Mouse (Mus musculus): ENCODE data around the gene Fgfr1op. TPM values are rescaled to one million over a fixed set of nuclear protein-coding genes. Genes with fewer than 3 reads are reported as not detected.

The Fgfr1op gene
- polyA plus RNA-seq, 1 experiment from 2014 or later = 24.4 TPM

DNA sequence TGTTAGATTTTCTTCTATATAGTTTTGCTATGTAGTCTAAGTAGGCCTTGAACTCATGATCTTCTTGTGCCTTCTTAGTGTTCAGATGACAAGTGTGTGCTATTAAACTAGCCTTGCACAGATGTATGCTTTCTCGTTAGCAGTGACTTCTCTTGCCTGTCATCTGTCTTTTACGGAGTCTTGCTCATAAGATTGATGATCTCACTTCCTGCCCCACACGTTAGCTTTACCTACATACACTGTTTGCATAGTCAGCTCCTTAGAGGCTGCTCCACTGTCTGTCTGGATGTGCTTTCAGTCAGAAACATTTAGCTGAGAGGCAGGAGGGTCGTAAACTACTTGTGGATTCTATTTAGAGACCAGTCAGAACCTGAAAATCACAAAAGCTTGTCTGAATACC is 5.8 kb downstream of the Fgfr1op start:
- 66% methylated on average over 4 of the region's 4 CpGs for WGBS
- no peak for ATAC-seq (ENCODE audit: insufficient number of reproducible peaks, insufficient read depth, low FRiP score, low read depth)

DNA sequence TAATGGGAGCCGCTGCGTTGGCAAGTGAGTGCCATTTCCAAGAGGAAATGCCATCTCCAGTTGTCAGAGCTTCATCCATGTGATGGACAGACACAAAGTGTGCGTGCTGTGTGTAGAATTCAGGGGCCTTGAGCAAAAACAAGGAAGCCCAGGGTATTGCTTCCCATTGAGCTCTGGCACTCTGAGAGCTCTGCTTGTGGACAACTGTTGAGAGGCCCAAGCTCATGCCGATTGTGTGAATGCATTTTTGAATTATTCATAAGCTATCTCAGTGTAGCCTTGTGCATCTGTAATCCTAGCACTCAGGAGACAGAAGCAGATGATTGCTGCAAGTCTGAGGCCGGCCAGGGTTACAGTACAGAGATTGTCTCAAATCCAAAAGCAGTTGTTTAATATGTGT is 11.8 kb downstream of the Fgfr1op start:
- ATAC-seq (ENCODE audit: insufficient number of reproducible peaks, insufficient read depth, low FRiP score, low read depth) = no peak
- no peaks in the 10 kb centered on the region for H3K27me3 ChIP-seq (ENCODE audit: control insufficient read depth, insufficient read depth, low read length)
- 96% methylated on average over 5 of the region's 5 CpGs for WGBS

More for the DNA sequence above, 5.8 kb downstream of the Fgfr1op start:
- Histone ChIP-seq H3K27ac (replicated peaks in 1 of 2; ENCODE audit: control insufficient read depth in 1 of 2, insufficient read depth in 1 of 2, low read depth in 2 of 2, low read length in 2 of 2) (no peak overlapping the region), H3K9ac (ENCODE audit: low read length) (no peak overlapping the region), H3K27me3 (ENCODE audit: control insufficient read depth, insufficient read depth, low read length) (no peaks in the 10 kb centered on the region), H3K4me1 (ENCODE audit: control insufficient read depth in 2 of 2, insufficient read depth in 2 of 2, low read length in 2 of 2) (no peaks in the 10 kb centered on the region), H3K4me3 (ENCODE audit: control insufficient read depth in 1 of 2, insufficient read depth in 1 of 2, low read depth in 1 of 2, low read length in 2 of 2) (no peak overlapping the region), H3K9me3 (ENCODE audit: control insufficient read depth, low read length) (no peaks in the 10 kb centered on the region), H3K36me3 (ENCODE audit: control insufficient read depth, insufficient read depth, low read length) (peaks cover 74% of the 10 kb centered on the region), H3K4me2 (ENCODE audit: low read length) (no peak overlapping the region)

DNA sequence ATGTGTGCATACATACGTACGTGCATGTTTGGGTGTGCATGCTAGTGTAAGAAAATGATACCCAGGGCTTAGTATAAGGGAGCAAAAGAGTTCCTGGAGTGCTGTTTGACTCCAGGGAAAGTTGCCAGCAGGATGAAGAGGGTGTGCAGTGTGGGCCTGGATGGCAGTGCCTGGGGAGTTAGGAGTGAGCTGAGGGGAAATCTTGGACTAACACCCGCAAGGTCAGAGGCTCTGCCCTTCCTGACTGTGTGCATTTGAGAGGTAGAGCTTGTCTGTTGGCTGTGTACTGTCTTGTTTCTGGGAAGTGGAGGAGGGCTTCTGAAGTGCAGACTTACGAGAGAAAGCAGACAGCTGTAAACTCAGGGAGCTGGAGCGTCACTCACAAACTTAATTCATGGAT is 18.5 kb downstream of the Fgfr1op start:
- Histone ChIP-seq H3K27ac (replicated peaks in 1 of 2; ENCODE audit: control insufficient read depth in 1 of 2, insufficient read depth in 1 of 2, low read depth in 2 of 2, low read length in 2 of 2) (peak overlapping the region; percentile 34 to 70; a peak in 2 of 4 replicates), H3K36me3 (ENCODE audit: control insufficient read depth, insufficient read depth, low read length) (peaks cover 82% of the 10 kb centered on the region)
- ATAC-seq (ENCODE audit: insufficient number of reproducible peaks, insufficient read depth, low FRiP score, low read depth) = peak; percentile 61; the same call in 1 of the 2 replicates

More for the DNA sequence above, 11.8 kb downstream of the Fgfr1op start:
- H3K27ac ChIP-seq (replicated peaks in 1 of 2; ENCODE audit: control insufficient read depth in 1 of 2, insufficient read depth in 1 of 2, low read depth in 2 of 2, low read length in 2 of 2) = no peak overlapping the region
- H3K9me3 ChIP-seq (ENCODE audit: control insufficient read depth, low read length) = no peaks in the 10 kb centered on the region
- no peak overlapping the region for H3K4me3 ChIP-seq (ENCODE audit: control insufficient read depth in 1 of 2, insufficient read depth in 1 of 2, low read depth in 1 of 2, low read length in 2 of 2)
- no peak overlapping the region for H3K4me2 ChIP-seq (ENCODE audit: low read length)
- peaks cover 87% of the 10 kb centered on the region for H3K36me3 ChIP-seq (ENCODE audit: control insufficient read depth, insufficient read depth, low read length)
- H3K4me1 ChIP-seq (ENCODE audit: control insufficient read depth in 2 of 2, insufficient read depth in 2 of 2, low read length in 2 of 2) = no peaks in the 10 kb centered on the region
- H3K9ac ChIP-seq (ENCODE audit: low read length) = no peak overlapping the region

GRCm38 (mm10) chr17:8184217-8184616 is 18.9 kb downstream of the Fgfr1op start:
- Histone ChIP-seq H3K27ac (replicated peaks in 1 of 2; ENCODE audit: control insufficient read depth in 1 of 2, insufficient read depth in 1 of 2, low read depth in 2 of 2, low read length in 2 of 2) (peak overlapping the region; percentile 34 to 70; a peak in 2 of 4 replicates), H3K4me1 (ENCODE audit: control insufficient read depth in 2 of 2, insufficient read depth in 2 of 2, low read length in 2 of 2) (peaks cover 5 to 14% of the 10 kb centered on the region in 2 experiments; a peak in 3 of 4 replicates), H3K36me3 (ENCODE audit: control insufficient read depth, insufficient read depth, low read length) (peaks cover 86% of the 10 kb centered on the region), H3K4me2 (ENCODE audit: low read length) (no peak overlapping the region), H3K27me3 (ENCODE audit: control insufficient read depth, insufficient read depth, low read length) (no peaks in the 10 kb centered on the region), H3K9ac (ENCODE audit: low read length) (no peak overlapping the region), H3K9me3 (ENCODE audit: control insufficient read depth, low read length) (no peaks in the 10 kb centered on the region), H3K4me3 (ENCODE audit: control insufficient read depth in 1 of 2, insufficient read depth in 1 of 2, low read depth in 1 of 2, low read length in 2 of 2) (no peak overlapping the region)
- 44% methylated on average over 7 of the region's 7 CpGs for WGBS
- no peak for ATAC-seq (ENCODE audit: insufficient number of reproducible peaks, insufficient read depth, low FRiP score, low read depth)

More for the DNA sequence above, 18.5 kb downstream of the Fgfr1op start:
- 44% methylated on average over 5 of the region's 5 CpGs for WGBS
- Histone ChIP-seq H3K4me2 (ENCODE audit: low read length) (no peak overlapping the region), H3K9ac (ENCODE audit: low read length) (no peak overlapping the region), H3K4me1 (ENCODE audit: control insufficient read depth in 2 of 2, insufficient read depth in 2 of 2, low read length in 2 of 2) (peaks cover 5 to 14% of the 10 kb centered on the region in 2 experiments; a peak in 3 of 4 replicates), H3K27me3 (ENCODE audit: control insufficient read depth, insufficient read depth, low read length) (no peaks in the 10 kb centered on the region), H3K4me3 (ENCODE audit: control insufficient read depth in 1 of 2, insufficient read depth in 1 of 2, low read depth in 1 of 2, low read length in 2 of 2) (no peak overlapping the region), H3K9me3 (ENCODE audit: control insufficient read depth, low read length) (no peaks in the 10 kb centered on the region)

DNA sequence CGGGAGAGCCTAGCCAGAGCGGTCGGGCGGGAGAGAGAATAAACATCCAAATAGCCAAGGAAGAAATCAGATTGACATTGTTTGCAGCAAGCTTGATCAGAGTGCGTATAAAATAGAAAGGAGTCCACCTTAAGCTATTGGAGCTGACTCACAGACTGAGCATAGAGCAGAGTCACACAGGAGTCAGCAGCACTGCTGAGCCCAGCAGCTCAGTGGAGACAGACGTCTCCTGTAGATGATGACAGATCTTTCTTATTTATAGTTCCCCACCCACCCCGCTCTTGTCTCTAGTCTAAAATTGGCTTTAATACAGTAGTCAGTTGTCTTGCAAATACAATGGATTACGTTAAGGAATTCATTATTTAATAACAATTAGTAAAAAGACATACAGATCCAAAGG is 28.4 kb downstream of the Fgfr1op start:
- Histone ChIP-seq H3K36me3 (ENCODE audit: control insufficient read depth, insufficient read depth, low read length) (peaks cover 74% of the 10 kb centered on the region), H3K27ac (replicated peaks in 1 of 2; ENCODE audit: control insufficient read depth in 1 of 2, insufficient read depth in 1 of 2, low read depth in 2 of 2, low read length in 2 of 2) (peak overlapping the region; percentile 14 to 72; a peak in 3 of 4 replicates)
- WGBS = 59% methylated on average over 8 of the region's 8 CpGs

DNA sequence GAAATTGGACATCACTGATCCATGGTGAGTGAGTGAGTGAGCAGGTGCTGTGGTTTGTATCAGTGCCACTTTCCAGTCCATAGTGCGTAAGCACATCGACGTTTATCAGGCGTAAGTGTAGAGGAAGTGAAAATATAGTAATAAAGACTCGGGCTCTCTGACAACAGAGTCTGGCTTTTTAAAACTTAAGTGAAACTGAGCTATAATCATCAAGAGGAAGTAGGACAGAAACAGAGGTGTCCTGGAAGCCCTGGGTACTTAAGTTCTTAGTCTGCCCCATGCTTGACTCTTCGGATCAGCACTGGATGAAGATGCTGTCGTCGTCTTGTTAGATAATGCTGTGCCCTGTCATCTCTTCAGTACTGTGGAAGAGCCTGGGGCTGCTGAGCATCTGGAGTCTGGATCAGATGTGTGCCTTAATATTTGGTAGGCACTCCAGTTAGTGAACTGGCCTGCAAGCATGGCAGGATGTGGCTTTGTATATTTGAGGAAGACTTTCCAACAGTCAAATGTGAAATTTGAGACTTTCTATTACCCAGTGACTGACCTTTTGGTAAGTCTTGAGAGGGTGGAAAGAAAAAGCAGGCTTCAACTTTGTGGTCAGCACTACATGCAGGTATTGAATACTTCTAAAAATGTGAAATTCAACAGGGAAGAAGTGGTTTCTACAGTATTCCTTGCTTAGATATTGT is 30.5 kb downstream of the Fgfr1op start:
- peaks cover 53% of the 10 kb centered on the region for H3K36me3 ChIP-seq (ENCODE audit: control insufficient read depth, insufficient read depth, low read length)

More for the DNA sequence above, 28.4 kb downstream of the Fgfr1op start:
- Histone ChIP-seq H3K9me3 (ENCODE audit: control insufficient read depth, low read length) (no peaks in the 10 kb centered on the region), H3K4me3 (ENCODE audit: control insufficient read depth in 1 of 2, insufficient read depth in 1 of 2, low read depth in 1 of 2, low read length in 2 of 2) (no peak overlapping the region), H3K4me1 (ENCODE audit: control insufficient read depth in 2 of 2, insufficient read depth in 2 of 2, low read length in 2 of 2) (peaks cover 5 to 11% of the 10 kb centered on the region in 2 experiments; a peak in 3 of 4 replicates), H3K9ac (ENCODE audit: low read length) (no peak overlapping the region), H3K27me3 (ENCODE audit: control insufficient read depth, insufficient read depth, low read length) (no peaks in the 10 kb centered on the region), H3K4me2 (ENCODE audit: low read length) (no peak overlapping the region)
- ATAC-seq (ENCODE audit: insufficient number of reproducible peaks, insufficient read depth, low FRiP score, low read depth) = peak; percentile 61; the same call in 1 of the 2 replicates

DNA sequence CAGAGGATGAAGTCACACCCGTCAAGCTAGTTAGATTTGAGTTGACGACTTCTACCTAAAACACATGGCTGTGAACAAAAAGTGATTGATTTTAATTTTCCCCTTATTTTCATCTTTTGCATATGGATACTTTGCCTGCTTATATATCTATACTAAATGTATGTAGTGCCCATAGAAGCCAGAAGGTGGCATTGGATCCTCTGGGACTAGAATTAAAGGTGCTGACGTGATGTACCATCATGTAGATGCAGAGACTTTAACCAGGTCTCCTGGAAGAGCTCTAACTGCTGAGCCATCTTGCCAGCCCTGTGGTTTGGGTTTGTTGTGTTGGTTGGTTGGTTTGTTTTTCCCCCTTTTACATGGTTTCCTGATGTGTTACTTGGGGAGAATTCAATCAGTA is 32.4 kb downstream of the Fgfr1op start:
- no peak overlapping the region for H3K4me2 ChIP-seq (ENCODE audit: low read length)
- H3K9ac ChIP-seq (ENCODE audit: low read length) = no peak overlapping the region
- H3K36me3 ChIP-seq (ENCODE audit: control insufficient read depth, insufficient read depth, low read length) = peaks cover 38% of the 10 kb centered on the region
- H3K9me3 ChIP-seq (ENCODE audit: control insufficient read depth, low read length) = no peaks in the 10 kb centered on the region
- 74% methylated on average over 3 of the region's 3 CpGs for WGBS
- peaks cover 3 to 11% of the 10 kb centered on the region in 2 experiments; a peak in 3 of 4 replicates for H3K4me1 ChIP-seq (ENCODE audit: control insufficient read depth in 2 of 2, insufficient read depth in 2 of 2, low read length in 2 of 2)
- no peak overlapping the region for H3K27ac ChIP-seq (replicated peaks in 1 of 2; ENCODE audit: control insufficient read depth in 1 of 2, insufficient read depth in 1 of 2, low read depth in 2 of 2, low read length in 2 of 2)
- ATAC-seq (ENCODE audit: insufficient number of reproducible peaks, insufficient read depth, low FRiP score, low read depth) = no peak
- no peak overlapping the region for H3K4me3 ChIP-seq (ENCODE audit: control insufficient read depth in 1 of 2, insufficient read depth in 1 of 2, low read depth in 1 of 2, low read length in 2 of 2)
- H3K27me3 ChIP-seq (ENCODE audit: control insufficient read depth, insufficient read depth, low read length) = no peaks in the 10 kb centered on the region

More for the DNA sequence above, 30.5 kb downstream of the Fgfr1op start:
- Histone ChIP-seq H3K9me3 (ENCODE audit: control insufficient read depth, low read length) (no peaks in the 10 kb centered on the region), H3K9ac (ENCODE audit: low read length) (no peak overlapping the region), H3K4me1 (ENCODE audit: control insufficient read depth in 2 of 2, insufficient read depth in 2 of 2, low read length in 2 of 2) (peaks cover 3 to 11% of the 10 kb centered on the region in 2 experiments; a peak in 3 of 4 replicates), H3K4me2 (ENCODE audit: low read length) (no peak overlapping the region), H3K4me3 (ENCODE audit: control insufficient read depth in 1 of 2, insufficient read depth in 1 of 2, low read depth in 1 of 2, low read length in 2 of 2) (no peak overlapping the region), H3K27ac (replicated peaks in 1 of 2; ENCODE audit: control insufficient read depth in 1 of 2, insufficient read depth in 1 of 2, low read depth in 2 of 2, low read length in 2 of 2) (no peak overlapping the region), H3K27me3 (ENCODE audit: control insufficient read depth, insufficient read depth, low read length) (no peaks in the 10 kb centered on the region)
- WGBS = 71% methylated on average over 8 of the region's 8 CpGs
- no peak for ATAC-seq (ENCODE audit: insufficient number of reproducible peaks, insufficient read depth, low FRiP score, low read depth)
